Mouse (Mus musculus) CH12.LX (cell line): ENCODE measurements at regions not wholly inside any gene's neighbourhood (a gene's known extent, or its start where the extent isn't known, plus 50 kb on each side); places are given as distances from the start of the nearest gene placed in this dataset.

Experiments used
- DNase-seq: peaks from one replicate; pipeline ENCODE4 v3.0.0-alpha.2; 2013; ENCODE audit errors: extremely low read depth
- H3K27ac ChIP-seq: 2 replicates; pipeline ENCODE4 v1.5.1; 2012; ENCODE audit warnings: low read depth, mild to moderate bottlenecking, control low read depth, moderate library complexity; ENCODE audit not compliant: insufficient read depth
- H3K27me3 ChIP-seq: replicated peaks from 2 replicates; pipeline ENCODE3; 2012; ENCODE audit warnings: inconsistent platforms
- H3K36me3 ChIP-seq, 2 experiments: replicated peaks in 1 of 2; 2 replicates each; pipeline versions ENCODE3 to v1.6.1; 2012; ENCODE audit warnings: inconsistent platforms in 1 of 2, low read length in 1 of 2, mild to moderate bottlenecking in 1 of 2, mixed read lengths in 1 of 2, moderate library complexity in 1 of 2; ENCODE audit not compliant: control insufficient read depth in 1 of 2, insufficient read depth in 1 of 2
- H3K4me1 ChIP-seq, 2 experiments: 2 replicates each; pipeline ENCODE4 v1.6.1; 2012; ENCODE audit warnings: inconsistent platforms in 1 of 2, moderate library complexity in 1 of 2; ENCODE audit not compliant: insufficient read depth in 2 of 2, control insufficient read depth in 1 of 2
- H3K4me2 ChIP-seq: 2 replicates; pipeline ENCODE4 v1.6.1; 2012; ENCODE audit warnings: low read depth, mild to moderate bottlenecking, control low read depth; ENCODE audit not compliant: poor library complexity, insufficient read depth, severe bottlenecking
- H3K4me3 ChIP-seq, 3 experiments: fragments of 150-350 bp in 1 of 3; sonication (generic) in 1 of 3; replicated peaks in 1 of 3; 2 replicates each; pipeline versions ENCODE3 to v1.5.1; 2011 to 2012; ENCODE audit warnings: low read depth in 2 of 3, low read length in 2 of 3, mild to moderate bottlenecking in 2 of 3, moderate library complexity in 2 of 3, control low read depth in 1 of 3, improper control_type of control experiment in 1 of 3, inconsistent platforms in 1 of 3, mixed read lengths in 1 of 3; ENCODE audit not compliant: poor library complexity in 1 of 3
- H3K79me2 ChIP-seq: replicated peaks from 2 replicates; pipeline ENCODE4 v1.6.1; 2012; ENCODE audit warnings: mild to moderate bottlenecking, moderate library complexity; ENCODE audit not compliant: control insufficient read depth, poor library complexity, insufficient read depth, severe bottlenecking; ENCODE audit errors: extremely low read depth
- H3K9ac ChIP-seq: 2 replicates; pipeline ENCODE4 v1.6.1; 2012; ENCODE audit warnings: low read depth, mild to moderate bottlenecking, control low read depth, moderate library complexity; ENCODE audit not compliant: insufficient read depth
- H3K9me3 ChIP-seq: replicated peaks from 2 replicates; pipeline ENCODE3; 2012; ENCODE audit warnings: low read length, inconsistent platforms, mixed read lengths
- BHLHE40 ChIP-seq: IDR thresholded peaks from 2 replicates; pipeline ENCODE4 v1.6.1; 2011; ENCODE audit warnings: mild to moderate bottlenecking, low read depth, low read length, improper control_type of control experiment
- CHD1 ChIP-seq: IDR thresholded peaks from 2 replicates; pipeline ENCODE4 v1.6.1; 2012; ENCODE audit warnings: low read depth, low read length, improper control_type of control experiment, inconsistent platforms
- CHD2 ChIP-seq: IDR thresholded peaks from 2 replicates; pipeline ENCODE4 v1.6.1; 2011; ENCODE audit warnings: low read length, improper control_type of control experiment
- CTCF ChIP-seq, 2 experiments: IDR thresholded peaks in 1 of 2; conservative IDR thresholded peaks in 1 of 2; 2 replicates each; pipeline ENCODE4 v1.5.1; 2011 to 2012; ENCODE audit warnings: low read depth in 2 of 2, low read length in 2 of 2, improper control_type of control experiment in 1 of 2, inconsistent platforms in 1 of 2, mild to moderate bottlenecking in 1 of 2, moderate library complexity in 1 of 2
- E2F4 ChIP-seq: IDR thresholded peaks from 2 replicates; pipeline ENCODE4 v1.6.1; 2011; ENCODE audit warnings: low read depth, low read length, improper control_type of control experiment; ENCODE audit not compliant: insufficient replicate concordance
- ELF1 ChIP-seq: IDR thresholded peaks from 2 replicates; pipeline ENCODE4 v1.6.1; 2014; ENCODE audit warnings: low read depth, mild to moderate bottlenecking, inconsistent platforms, low read length, improper control_type of control experiment
- EP300 ChIP-seq: IDR thresholded peaks from 2 replicates; pipeline ENCODE4 v1.6.1; 2011; ENCODE audit warnings: low read length, improper control_type of control experiment
- HCFC1 ChIP-seq: IDR thresholded peaks from 2 replicates; pipeline ENCODE4 v1.6.1; 2012; ENCODE audit warnings: low read depth, mild to moderate bottlenecking, inconsistent platforms, low read length, improper control_type of control experiment
- JUN ChIP-seq: IDR thresholded peaks from 2 replicates; pipeline ENCODE4 v1.6.1; 2011; ENCODE audit warnings: low read depth, mild to moderate bottlenecking, low read length, improper control_type of control experiment, moderate library complexity; ENCODE audit not compliant: insufficient read depth
- JUND ChIP-seq: conservative IDR thresholded peaks from 2 replicates; pipeline ENCODE4 v1.6.1; 2011; ENCODE audit warnings: low read depth, low read length, improper control_type of control experiment
- KAT2A ChIP-seq: IDR thresholded peaks from 2 replicates; pipeline ENCODE4 v1.6.1; 2012; ENCODE audit warnings: low read length, improper control_type of control experiment, inconsistent platforms; ENCODE audit not compliant: insufficient replicate concordance
- MAFK ChIP-seq: IDR thresholded peaks from 2 replicates; pipeline ENCODE4 v1.6.1; 2011; ENCODE audit warnings: low read length, improper control_type of control experiment; ENCODE audit not compliant: insufficient replicate concordance
- MAX ChIP-seq: IDR thresholded peaks from 2 replicates; pipeline ENCODE4 v1.6.1; 2011; ENCODE audit warnings: low read length, improper control_type of control experiment
- MAZ ChIP-seq: IDR thresholded peaks from 2 replicates; pipeline ENCODE4 v1.6.1; 2012; ENCODE audit warnings: low read depth, mild to moderate bottlenecking, inconsistent platforms, low read length, improper control_type of control experiment, moderate library complexity
- MXI1 ChIP-seq: IDR thresholded peaks from 2 replicates; pipeline ENCODE4 v1.6.1; 2011; ENCODE audit warnings: mild to moderate bottlenecking, low read depth, low read length, improper control_type of control experiment
- MYC ChIP-seq: IDR thresholded peaks from 2 replicates; pipeline ENCODE4 v1.6.1; 2011; ENCODE audit warnings: low read depth, mild to moderate bottlenecking, improper control_type of control experiment, low read length
- NELFE ChIP-seq: IDR thresholded peaks from 2 replicates; pipeline ENCODE4 v1.6.1; 2011; ENCODE audit warnings: low read depth, low read length, improper control_type of control experiment
- POLR2AphosphoS2 ChIP-seq: IDR thresholded peaks from 2 replicates; pipeline ENCODE4 v1.6.1; 2011; ENCODE audit warnings: low read depth, low read length, improper control_type of control experiment
- RAD21 ChIP-seq: IDR thresholded peaks from 2 replicates; pipeline ENCODE4 v1.6.1; 2011; ENCODE audit warnings: low read depth, mild to moderate bottlenecking, low read length, improper control_type of control experiment, moderate library complexity
- SIN3A ChIP-seq: IDR thresholded peaks from 2 replicates; pipeline ENCODE4 v1.6.1; 2012; ENCODE audit warnings: low read length, improper control_type of control experiment, inconsistent platforms
- TCF12 ChIP-seq: IDR thresholded peaks from 2 replicates; pipeline ENCODE4 v1.6.1; 2014; ENCODE audit warnings: low read depth, mild to moderate bottlenecking, inconsistent platforms, low read length, improper control_type of control experiment
- USF1 ChIP-seq: IDR thresholded peaks from 2 replicates; pipeline ENCODE4 v1.6.1; 2014; ENCODE audit warnings: low read depth, mild to moderate bottlenecking, inconsistent platforms, low read length, improper control_type of control experiment
- ZC3H11A ChIP-seq: IDR thresholded peaks from 2 replicates; pipeline ENCODE4 v1.6.1; 2012; ENCODE audit warnings: low read depth, mild to moderate bottlenecking, inconsistent platforms, low read length, improper control_type of control experiment
- dilution Hi-C: fragments of 300-500 bp; cut with MboI; formaldehyde crosslinking; loops from 2 replicates; pipeline ENCODE4 v1.14.3; 2020; ENCODE audit warnings: low sequenced_read_pairs; ENCODE audit not compliant: extremely low pct_unique_long_range_greater_than_20kb, extremely low pct_ligation_motif_present
- in situ Hi-C: fragments of 300-500 bp; cut with MboI; formaldehyde crosslinking; loops from 3 replicates; pipeline ENCODE4 v1.14.3; 2019; ENCODE audit warnings: low sequenced_read_pairs, low pct_ligation_motif_present, low pct_unique_long_range_greater_than_20kb, mixed read lengths

GRCm38 (mm10) chr5:106349851-106350515 lies 108.0 kb downstream of the Barhl2 start:
- Histone ChIP-seq H3K36me3 (no peaks in the 10 kb centered on the region), H3K27ac (no peak overlapping the region), H3K79me2 (no peaks in the 10 kb centered on the region), H3K27me3 (no peaks in the 10 kb centered on the region), H3K9ac (no peak overlapping the region), H3K4me3 (no peak overlapping the region), H3K4me1 (no peaks in the 10 kb centered on the region), H3K9me3 (no peaks in the 10 kb centered on the region), H3K4me2 (no peak overlapping the region)
- in situ Hi-C loops (loop anchor here (25.0 kb wide), 1 partner anchor 437 kb away; no protein-coding TSS in a partner anchor), dilution Hi-C loops (no loop called here)
- DNase-seq: no peak
- TF ChIP-seq RAD21 (no peak), NELFE (no peak), SIN3A (no peak), POLR2AphosphoS2 (no peak), MAX (no peak), JUND (no peak)

- dilution Hi-C loops: no loop called here
- in situ Hi-C loops: no loop called here
- Histone ChIP-seq H3K9me3 (no peaks in the 10 kb centered on the region), H3K4me1 (no peaks in the 10 kb centered on the region), H3K4me3 (no peak overlapping the region), H3K9ac (no peak overlapping the region), H3K4me2 (no peak overlapping the region), H3K27me3 (no peaks in the 10 kb centered on the region), H3K27ac (no peak overlapping the region), H3K79me2 (no peaks in the 10 kb centered on the region), H3K36me3 (no peaks in the 10 kb centered on the region)
- TF ChIP-seq EP300 (no peak), CTCF (conservative IDR thresholded peaks at IDR 0.05 in 1 of 2, IDR thresholded peaks at IDR 0.05 in 1 of 2; ENCODE audit: low read depth in 2 of 2, low read length in 2 of 2) (no peak), CHD2 (no peak), TCF12 (no peak), MYC (no peak), CHD1 (no peak), JUN (no peak), USF1 (no peak), JUND (no peak), MAZ (no peak), BHLHE40 (no peak), SIN3A (no peak), ZC3H11A (no peak), MAFK (no peak), KAT2A (no peak), E2F4 (no peak), HCFC1 (no peak), ELF1 (no peak), MXI1 (no peak), NELFE (no peak)
- no peak for DNase-seq
These were observed 113.7 kb downstream of the Barhl2 start for GRCm38 (mm10) chr5:106344308-106344707.
